Mouse (Mus musculus): ENCODE measurements around the gene Cd37.

GRCm38 (mm10) chr7:45183672-45184071 is 55.2 kb downstream of the Cd37 start:
- TF ChIP-seq POLR2A (IDR thresholded peaks at IDR 0.05; ENCODE audit: low read depth, low read length) (no peak), CTCF (conservative IDR thresholded peaks at IDR 0.05; ENCODE audit: insufficient read depth, insufficient read length, low read depth, low read length) (no peak)
